Mouse (Mus musculus) embryonic facial prominence, embryonic 11.5 days (tissue): ENCODE measurements at regions not wholly inside any gene's neighbourhood (a gene's known extent, or its start where the extent isn't known, plus 50 kb on each side); places are given as distances from the start of the nearest gene placed in this dataset.

ENCODE experiments used
- ATAC-seq: fragments of 200-750 bp; cut with Nextera tagmentation; replicated peaks from 2 replicates; pipeline ENCODE4 v1.8.0; 2017; ENCODE audit warnings: low read depth; ENCODE audit not compliant: insufficient number of reproducible peaks, low FRiP score, low TSS enrichment
- DNase-seq: peaks from one replicate; pipeline ENCODE4 v3.0.0-alpha.2; 2015; ENCODE audit warnings: low spot score
- H3K27ac ChIP-seq: fragments of 300-500 bp; sonication (generic); replicated peaks from 2 replicates; pipeline ENCODE4 v1.5.1; 2014; ENCODE audit warnings: mild to moderate bottlenecking, low read depth, low read length, control low read depth
- H3K27me3 ChIP-seq: fragments of 300-500 bp; sonication (generic); 2 replicates; pipeline ENCODE4 v1.6.1; 2014; ENCODE audit warnings: mild to moderate bottlenecking, low read length, moderate library complexity, mixed read lengths; ENCODE audit not compliant: control insufficient read depth, insufficient read depth
- H3K36me3 ChIP-seq: fragments of 300-500 bp; sonication (generic); replicated peaks from 2 replicates; pipeline ENCODE4 v1.6.1; 2014; ENCODE audit warnings: low read depth, mild to moderate bottlenecking, low read length, moderate library complexity, mixed read lengths; ENCODE audit not compliant: control insufficient read depth, insufficient read depth
- H3K4me1 ChIP-seq: fragments of 300-500 bp; sonication (generic); 2 replicates; pipeline ENCODE4 v1.6.1; 2014; ENCODE audit warnings: low read length, mixed read lengths; ENCODE audit not compliant: control insufficient read depth, insufficient read depth
- H3K4me2 ChIP-seq: fragments of 300-500 bp; sonication (generic); 2 replicates; pipeline ENCODE4 v1.6.1; 2014; ENCODE audit warnings: low read depth, mild to moderate bottlenecking, control low read depth, low read length, moderate library complexity
- H3K4me3 ChIP-seq: fragments of 300-500 bp; sonication (generic); 2 replicates; pipeline ENCODE4 v1.5.1; 2014; ENCODE audit warnings: low read depth, low read length, control low read depth
- H3K9ac ChIP-seq: fragments of 300-500 bp; sonication (generic); replicated peaks from 2 replicates; pipeline ENCODE4 v1.6.1; 2014; ENCODE audit warnings: mild to moderate bottlenecking, control low read depth, low read length
- H3K9me3 ChIP-seq: fragments of 300-500 bp; sonication (generic); replicated peaks from 2 replicates; pipeline ENCODE4 v1.6.1; 2016; ENCODE audit warnings: mild to moderate bottlenecking, low read length, inconsistent platforms, mixed read lengths; ENCODE audit not compliant: control insufficient read depth
- whole genome bisulfite sequencing: fragments of 180-500 bp; shearing (Covaris S2); extraction: QIAGEN DNeasy Blood & Tissue Kit; methylation state at CpG from one replicate; pipeline ENCODE4 v1.1.7; 2014; 5-methylcytosine and 5-hydroxymethylcytosine counted together

GRCm38 (mm10) chr1:80040409-80040808, 177.9 kb downstream of the Fam124b start:
- H3K36me3 ChIP-seq, result no peaks in the 10 kb centered on the region
- H3K27ac ChIP-seq, result no peak overlapping the region
- H3K9ac ChIP-seq, result no peak overlapping the region
- DNase-seq, result no peak
- H3K4me1 ChIP-seq, result no peaks in the 10 kb centered on the region; the same call in 1 of the 2 replicates
- H3K9me3 ChIP-seq, result no peaks in the 10 kb centered on the region
- 77% methylated on average over 3 of the region's 3 CpGs for WGBS
- no peaks in the 10 kb centered on the region for H3K27me3 ChIP-seq
- H3K4me3 ChIP-seq, result no peak overlapping the region
- no peak overlapping the region for H3K4me2 ChIP-seq
- ATAC-seq, result no peak

GRCm38 (mm10) chr1:80039891-80040290, 178.4 kb downstream of the Fam124b start:
- Histone ChIP-seq H3K9me3 (no peaks in the 10 kb centered on the region), H3K27ac (no peak overlapping the region), H3K27me3 (no peaks in the 10 kb centered on the region), H3K4me1 (no peaks in the 10 kb centered on the region; the same call in 1 of the 2 replicates), H3K36me3 (no peaks in the 10 kb centered on the region), H3K4me2 (no peak overlapping the region), H3K4me3 (no peak overlapping the region), H3K9ac (no peak overlapping the region)
- DNase-seq (no peak), ATAC-seq (no peak)
- 30% methylated on average over 3 of the region's 3 CpGs for WGBS

GRCm38 (mm10) chr1:80039161-80039560, 178.2 kb upstream of the Serpine2 start:
- no peak for DNase-seq
- ATAC-seq, result no peak
- Histone ChIP-seq H3K4me2 (no peak overlapping the region), H3K9me3 (no peaks in the 10 kb centered on the region), H3K4me1 (no peaks in the 10 kb centered on the region; the same call in 1 of the 2 replicates), H3K27me3 (no peaks in the 10 kb centered on the region), H3K4me3 (no peak overlapping the region), H3K36me3 (no peaks in the 10 kb centered on the region), H3K9ac (no peak overlapping the region), H3K27ac (no peak overlapping the region)
- WGBS, result 60% methylated on average over 4 of the region's 4 CpGs

GRCm38 (mm10) chr1:80038059-80038458, 177.1 kb upstream of the Serpine2 start:
- no peak overlapping the region for H3K4me3 ChIP-seq
- H3K27me3 ChIP-seq, result no peaks in the 10 kb centered on the region
- no peak overlapping the region for H3K9ac ChIP-seq
- H3K4me1 ChIP-seq, result no peaks in the 10 kb centered on the region; the same call in 1 of the 2 replicates
- ATAC-seq (no peak), DNase-seq (no peak)
- no peak overlapping the region for H3K4me2 ChIP-seq
- no peak overlapping the region for H3K27ac ChIP-seq
- no peaks in the 10 kb centered on the region for H3K36me3 ChIP-seq
- no peaks in the 10 kb centered on the region for H3K9me3 ChIP-seq

GRCm38 (mm10) chr1:80036436-80036835, 175.5 kb upstream of the Serpine2 start:
- no peak for ATAC-seq
- Histone ChIP-seq H3K4me2 (no peak overlapping the region), H3K9ac (no peak overlapping the region), H3K27ac (no peak overlapping the region), H3K4me3 (no peak overlapping the region), H3K4me1 (no peaks in the 10 kb centered on the region; the same call in none of the 2 replicates), H3K27me3 (no peaks in the 10 kb centered on the region), H3K36me3 (no peaks in the 10 kb centered on the region), H3K9me3 (no peaks in the 10 kb centered on the region)
- 94% methylated on average over 4 of the region's 4 CpGs for WGBS
- no peak for DNase-seq

GRCm38 (mm10) chr1:80033522-80033921, 172.5 kb upstream of the Serpine2 start:
- no peak overlapping the region for H3K9ac ChIP-seq
- no peaks in the 10 kb centered on the region; the same call in 1 of the 2 replicates for H3K4me1 ChIP-seq
- no peak overlapping the region for H3K4me3 ChIP-seq
- H3K4me2 ChIP-seq, result no peak overlapping the region
- ATAC-seq (no peak), DNase-seq (peak; percentile 18)
- H3K9me3 ChIP-seq, result no peaks in the 10 kb centered on the region
- no peaks in the 10 kb centered on the region for H3K36me3 ChIP-seq
- 38% methylated on average over 6 of the region's 6 CpGs for WGBS
- no peaks in the 10 kb centered on the region for H3K27me3 ChIP-seq
- no peak overlapping the region for H3K27ac ChIP-seq

GRCm38 (mm10) chr1:80033121-80033520, 172.1 kb upstream of the Serpine2 start:
- ATAC-seq (no peak), DNase-seq (no peak)
- H3K4me2 ChIP-seq, result no peak overlapping the region
- no peak overlapping the region for H3K4me3 ChIP-seq
- no peaks in the 10 kb centered on the region for H3K9me3 ChIP-seq
- H3K27ac ChIP-seq, result no peak overlapping the region
- H3K27me3 ChIP-seq, result no peaks in the 10 kb centered on the region
- H3K4me1 ChIP-seq, result no peaks in the 10 kb centered on the region; the same call in 1 of the 2 replicates
- no peak overlapping the region for H3K9ac ChIP-seq
- no peaks in the 10 kb centered on the region for H3K36me3 ChIP-seq
- 30% methylated on average over 2 of the region's 2 CpGs for WGBS

- no peaks in the 10 kb centered on the region for H3K36me3 ChIP-seq
- H3K4me2 ChIP-seq, result no peak overlapping the region
- DNase-seq (no peak), ATAC-seq (no peak)
- no peak overlapping the region for H3K9ac ChIP-seq
- H3K27ac ChIP-seq, result no peak overlapping the region
- no peaks in the 10 kb centered on the region; the same call in 1 of the 2 replicates for H3K4me1 ChIP-seq
- no peaks in the 10 kb centered on the region for H3K9me3 ChIP-seq
- H3K27me3 ChIP-seq, result no peaks in the 10 kb centered on the region
- no peak overlapping the region for H3K4me3 ChIP-seq
Measured at GRCm38 (mm10) chr1:80032464-80032863, 171.5 kb upstream of the Serpine2 start.
